Mouse (Mus musculus) forebrain, embryonic 11.5 days (tissue): ENCODE measurements at regions not wholly inside any gene's neighbourhood (a gene's known extent, or its start where the extent isn't known, plus 50 kb on each side); places are given as distances from the start of the nearest gene placed in this dataset.

Source experiments
- ATAC-seq: fragments of 200-750 bp; cut with Nextera tagmentation; replicated peaks from 2 replicates; pipeline ENCODE4 v1.8.0; 2017; ENCODE audit warnings: moderate TSS enrichment; ENCODE audit not compliant: low FRiP score
- DNase-seq: peaks from one replicate; pipeline ENCODE4 v3.0.0-alpha.2; 2017; ENCODE audit warnings: low spot score
- H3K27ac ChIP-seq: fragments of 300-500 bp; sonication (generic); 2 replicates; pipeline ENCODE4 v1.5.1; 2014; ENCODE audit warnings: low read depth, low read length
- H3K27me3 ChIP-seq: fragments of 300-500 bp; sonication (generic); 2 replicates; pipeline ENCODE4 v1.6.1; 2014; ENCODE audit warnings: mild to moderate bottlenecking, low read length, mixed read lengths; ENCODE audit not compliant: control insufficient read depth, insufficient read depth
- H3K36me3 ChIP-seq: fragments of 300-500 bp; sonication (generic); 2 replicates; pipeline ENCODE4 v1.6.1; 2014; ENCODE audit warnings: mild to moderate bottlenecking, low read length, moderate library complexity, mixed read lengths; ENCODE audit not compliant: control insufficient read depth, insufficient read depth
- H3K4me1 ChIP-seq: fragments of 300-500 bp; sonication (generic); replicated peaks from 2 replicates; pipeline ENCODE4 v1.6.1; 2014; ENCODE audit warnings: low read length, mixed read lengths; ENCODE audit not compliant: control insufficient read depth, insufficient read depth
- H3K4me2 ChIP-seq: fragments of 300-500 bp; sonication (generic); 2 replicates; pipeline ENCODE4 v1.6.1; 2014; ENCODE audit warnings: low read depth, mild to moderate bottlenecking, low read length, moderate library complexity, mixed read lengths; ENCODE audit not compliant: severe bottlenecking
- H3K4me3 ChIP-seq: fragments of 300-500 bp; sonication (generic); 2 replicates; pipeline ENCODE4 v1.5.1; 2014; ENCODE audit warnings: low read depth, low read length
- H3K9ac ChIP-seq: fragments of 300-500 bp; sonication (generic); 2 replicates; pipeline ENCODE4 v1.6.1; 2014; ENCODE audit warnings: low read length
- H3K9me3 ChIP-seq: fragments of 300-500 bp; sonication (generic); 2 replicates; pipeline ENCODE4 v1.6.1; 2016; ENCODE audit warnings: low read length, mixed read lengths; ENCODE audit not compliant: control insufficient read depth
- WGBS: fragments of 180-500 bp; shearing (Covaris S2); extraction: QIAGEN DNeasy Blood & Tissue Kit; methylation state at CpG from one replicate; pipeline ENCODE4 v1.1.7; 2014; 5-methylcytosine and 5-hydroxymethylcytosine counted together

GRCm38 (mm10) chr13:45204856-45205255 lies 126.4 kb downstream of the Gm9817 start:
- no peak overlapping the region for H3K4me2 ChIP-seq
- H3K9me3 ChIP-seq = no peaks in the 10 kb centered on the region
- H3K9ac ChIP-seq = no peak overlapping the region
- H3K4me3 ChIP-seq = no peak overlapping the region
- DNase-seq (no peak), ATAC-seq (no peak)
- no peaks in the 10 kb centered on the region for H3K36me3 ChIP-seq
- no peaks in the 10 kb centered on the region for H3K4me1 ChIP-seq
- no peaks in the 10 kb centered on the region for H3K27me3 ChIP-seq
- 89% methylated on average over 6 of the region's 6 CpGs for WGBS
- no peak overlapping the region for H3K27ac ChIP-seq

DNA sequence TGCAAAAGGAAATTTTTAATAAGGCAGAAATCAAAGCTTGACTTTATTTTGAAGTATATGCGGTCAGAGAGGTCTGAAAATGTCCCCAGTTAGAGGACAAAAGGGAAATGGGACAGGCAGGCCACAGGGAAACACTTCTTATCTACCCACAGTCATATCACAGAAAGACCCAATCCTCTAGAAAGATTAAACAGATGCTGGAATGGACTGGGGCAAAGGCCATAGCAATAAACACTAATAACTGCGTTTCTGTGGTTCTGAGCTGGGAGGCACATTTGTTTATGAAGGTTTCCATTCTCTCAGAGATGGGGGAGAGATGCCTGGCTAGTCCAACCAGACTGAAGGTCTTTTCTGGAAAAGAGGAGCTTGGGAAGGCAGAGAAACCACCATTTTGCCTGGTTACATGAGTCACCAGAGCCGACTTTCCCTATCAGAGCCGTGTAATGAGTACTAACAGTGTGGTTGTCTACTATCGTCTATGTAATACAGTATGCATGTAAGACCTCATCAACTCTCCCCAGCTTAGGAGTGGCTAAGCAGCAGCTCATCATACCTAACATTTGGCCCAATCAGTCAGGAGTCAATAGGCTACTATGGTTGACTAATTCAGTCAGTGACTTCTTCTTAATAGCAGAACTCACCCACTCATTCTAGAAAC lies 130.2 kb downstream of the Gm9817 start:
- ATAC-seq (no peak), DNase-seq (no peak)
- no peak overlapping the region for H3K4me2 ChIP-seq
- 90% methylated on average over 5 of the region's 5 CpGs for WGBS
- no peaks in the 10 kb centered on the region for H3K9me3 ChIP-seq
- H3K4me3 ChIP-seq = no peak overlapping the region
- H3K36me3 ChIP-seq = no peaks in the 10 kb centered on the region
- H3K4me1 ChIP-seq = no peaks in the 10 kb centered on the region
- no peak overlapping the region for H3K27ac ChIP-seq
- H3K9ac ChIP-seq = no peak overlapping the region
- H3K27me3 ChIP-seq = no peaks in the 10 kb centered on the region

DNA sequence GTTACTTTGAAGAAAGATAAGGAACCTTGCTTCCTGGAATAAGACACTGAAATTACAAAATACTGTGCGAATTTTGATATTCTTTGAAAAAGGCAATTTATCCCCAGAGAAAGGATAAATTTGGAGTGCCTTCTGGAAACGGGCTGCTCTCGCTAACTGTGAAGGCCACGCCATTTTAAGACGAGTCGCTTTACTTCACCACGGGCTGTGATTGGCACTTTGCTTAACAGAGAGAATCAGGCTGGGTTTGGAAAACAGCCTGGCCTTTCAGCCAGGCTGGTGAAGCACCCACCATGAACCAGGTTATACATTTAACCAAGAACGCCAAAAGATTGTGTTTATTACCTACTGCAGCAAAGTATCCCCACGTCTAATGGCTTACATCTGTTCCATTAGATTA lies 132.7 kb downstream of the Gm9817 start:
- no peak for DNase-seq
- Histone ChIP-seq H3K4me1 (no peaks in the 10 kb centered on the region), H3K4me2 (no peak overlapping the region), H3K27ac (no peak overlapping the region), H3K27me3 (no peaks in the 10 kb centered on the region), H3K9me3 (no peaks in the 10 kb centered on the region; the same call in 1 of the 2 replicates), H3K36me3 (no peaks in the 10 kb centered on the region), H3K9ac (no peak overlapping the region), H3K4me3 (no peak overlapping the region)
- ATAC-seq = no peak
- WGBS = 88% methylated on average over 9 of the region's 9 CpGs

GRCm38 (mm10) chr13:45213116-45213834 lies 134.8 kb downstream of the Gm9817 start:
- no peak for DNase-seq
- no peaks in the 10 kb centered on the region for H3K4me1 ChIP-seq
- WGBS = 69% methylated on average over 5 of the region's 5 CpGs
- no peak overlapping the region for H3K9ac ChIP-seq
- no peak overlapping the region for H3K4me2 ChIP-seq
- no peak for ATAC-seq
- no peaks in the 10 kb centered on the region; the same call in 1 of the 2 replicates for H3K9me3 ChIP-seq
- H3K27ac ChIP-seq = no peak overlapping the region
- no peaks in the 10 kb centered on the region for H3K36me3 ChIP-seq
- no peaks in the 10 kb centered on the region for H3K27me3 ChIP-seq
- no peak overlapping the region for H3K4me3 ChIP-seq

GRCm38 (mm10) chr13:45218251-45218650 lies 139.8 kb downstream of the Gm9817 start:
- no peaks in the 10 kb centered on the region for H3K4me1 ChIP-seq
- WGBS = 95% methylated on average over 4 of the region's 4 CpGs
- H3K4me3 ChIP-seq = no peak overlapping the region
- no peak overlapping the region for H3K9ac ChIP-seq
- H3K4me2 ChIP-seq = no peak overlapping the region
- H3K9me3 ChIP-seq = no peaks in the 10 kb centered on the region; the same call in 1 of the 2 replicates
- no peaks in the 10 kb centered on the region for H3K27me3 ChIP-seq
- H3K27ac ChIP-seq = no peak overlapping the region
- no peak for DNase-seq
- no peaks in the 10 kb centered on the region for H3K36me3 ChIP-seq
- ATAC-seq = no peak

- WGBS = 69% methylated on average over 3 of the region's 3 CpGs
- ATAC-seq = no peak
These were observed 141.2 kb downstream of the Gm9817 start for GRCm38 (mm10) chr13:45219671-45220070.

DNA sequence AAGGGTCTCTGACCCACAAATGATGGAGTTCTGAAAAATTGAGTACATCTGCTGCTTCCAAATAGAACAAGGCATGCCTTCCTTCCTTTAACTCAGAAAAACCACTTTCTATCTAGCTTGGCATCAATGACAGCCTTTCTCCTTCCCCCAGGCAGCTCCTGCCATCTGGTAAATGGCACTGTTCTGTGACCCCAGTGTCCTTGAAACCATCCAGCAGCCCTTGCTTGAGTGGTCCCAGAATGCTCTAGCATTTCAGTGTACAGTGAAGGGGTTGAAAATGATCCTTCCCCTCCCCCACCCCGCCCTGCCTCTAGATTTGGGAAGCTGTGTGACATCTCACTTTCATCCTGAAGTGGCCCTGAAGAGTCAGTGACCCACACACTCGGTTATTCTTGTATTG lies 152.3 kb downstream of the Gm9817 start:
- Histone ChIP-seq H3K9ac (no peak overlapping the region), H3K4me2 (no peak overlapping the region), H3K36me3 (no peaks in the 10 kb centered on the region), H3K9me3 (no peaks in the 10 kb centered on the region), H3K27me3 (no peaks in the 10 kb centered on the region), H3K4me1 (no peaks in the 10 kb centered on the region), H3K4me3 (no peak overlapping the region), H3K27ac (no peak overlapping the region)
- ATAC-seq (no peak), DNase-seq (no peak)
- WGBS = 84% methylated on average over 2 of the region's 2 CpGs

More at GRCm38 (mm10) chr13:45219671-45220070, 141.2 kb downstream of the Gm9817 start:
- Histone ChIP-seq H3K27me3 (no peaks in the 10 kb centered on the region), H3K4me2 (no peak overlapping the region), H3K4me1 (no peaks in the 10 kb centered on the region), H3K36me3 (no peaks in the 10 kb centered on the region), H3K4me3 (no peak overlapping the region), H3K9ac (no peak overlapping the region), H3K9me3 (no peaks in the 10 kb centered on the region; the same call in 1 of the 2 replicates), H3K27ac (no peak overlapping the region)
- no peak for DNase-seq

DNA sequence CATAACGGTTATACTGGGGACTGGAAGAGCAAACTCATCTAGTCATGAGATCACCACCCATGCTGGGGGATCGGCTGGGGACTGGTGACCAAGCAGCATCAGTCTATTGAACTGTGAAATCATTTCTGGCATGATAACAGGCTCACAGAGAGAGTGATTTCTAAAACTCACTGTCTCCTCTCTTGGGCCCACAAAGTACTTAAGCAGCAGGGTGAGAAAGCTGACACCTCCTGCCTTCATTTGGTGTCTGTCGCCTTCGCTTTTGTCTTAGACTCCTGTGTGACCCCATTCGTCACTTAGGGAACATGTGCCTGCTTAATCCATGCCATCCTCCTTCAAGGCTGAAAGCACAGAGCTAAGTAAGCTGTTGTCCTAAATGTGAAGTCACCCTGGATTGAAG lies 154.3 kb upstream of the Mylip start:
- H3K27ac ChIP-seq = no peak overlapping the region
- no peaks in the 10 kb centered on the region for H3K27me3 ChIP-seq
- DNase-seq = no peak
- H3K36me3 ChIP-seq = no peaks in the 10 kb centered on the region
- no peaks in the 10 kb centered on the region for H3K4me1 ChIP-seq
- 54% methylated on average over 5 of the region's 5 CpGs for WGBS
- H3K4me2 ChIP-seq = no peak overlapping the region
- no peaks in the 10 kb centered on the region for H3K9me3 ChIP-seq
- H3K9ac ChIP-seq = no peak overlapping the region
- H3K4me3 ChIP-seq = no peak overlapping the region
- no peak for ATAC-seq

GRCm38 (mm10) chr13:45238258-45238657 lies 151.3 kb upstream of the Mylip start:
- H3K36me3 ChIP-seq = no peaks in the 10 kb centered on the region
- 91% methylated on average over 7 of the region's 7 CpGs for WGBS
- ATAC-seq = no peak
- no peak overlapping the region for H3K27ac ChIP-seq
- H3K27me3 ChIP-seq = no peaks in the 10 kb centered on the region
- no peak overlapping the region for H3K4me2 ChIP-seq
- H3K9me3 ChIP-seq = no peaks in the 10 kb centered on the region
- no peak overlapping the region for H3K9ac ChIP-seq
- H3K4me1 ChIP-seq = no peaks in the 10 kb centered on the region
- H3K4me3 ChIP-seq = no peak overlapping the region
- DNase-seq = no peak
